Mouse (Mus musculus): ENCODE data around the gene Naxd. TPM values are rescaled to one million over a fixed set of nuclear protein-coding genes. Genes with fewer than 3 reads are reported as not detected.

Naxd gene
- polyA plus RNA-seq, 1 experiment, result 49.5 TPM

GRCm38 (mm10) chr8:11469095-11469494 is 28.2 kb upstream of the Naxd start:
- Histone ChIP-seq H3K36me3 (replicated peaks; ENCODE audit: low read length) (peaks cover 13% of the 10 kb centered on the region), H3K9me3 (peaks cover 16% of the 10 kb centered on the region), H3K4me1 (peaks cover 41% of the 10 kb centered on the region), H3K27me3 (replicated peaks) (peaks cover 44% of the 10 kb centered on the region), H3K4me3 (replicated peaks) (no peak overlapping the region)
- TF ChIP-seq FLI1 (IDR thresholded peaks at IDR 0.05; ENCODE audit: low read length), result no peak
- TF ChIP-seq GATA1 (IDR thresholded peaks at IDR 0.05; ENCODE audit: borderline replicate concordance, low read length), result no peak

GRCm38 (mm10) chr8:11470694-11471093 is 26.6 kb upstream of the Naxd start:
- H3K36me3 ChIP-seq (replicated peaks; ENCODE audit: low read length), result peaks cover 13% of the 10 kb centered on the region
- peaks cover 16% of the 10 kb centered on the region for H3K9me3 ChIP-seq
- no peak for TF ChIP-seq GATA1 (IDR thresholded peaks at IDR 0.05; ENCODE audit: borderline replicate concordance, low read length)
- no peak for TF ChIP-seq FLI1 (IDR thresholded peaks at IDR 0.05; ENCODE audit: low read length)
- no peak overlapping the region for H3K4me3 ChIP-seq (replicated peaks)
- peaks cover 59% of the 10 kb centered on the region for H3K27me3 ChIP-seq (replicated peaks)
- peaks cover 40% of the 10 kb centered on the region for H3K4me1 ChIP-seq

DNA sequence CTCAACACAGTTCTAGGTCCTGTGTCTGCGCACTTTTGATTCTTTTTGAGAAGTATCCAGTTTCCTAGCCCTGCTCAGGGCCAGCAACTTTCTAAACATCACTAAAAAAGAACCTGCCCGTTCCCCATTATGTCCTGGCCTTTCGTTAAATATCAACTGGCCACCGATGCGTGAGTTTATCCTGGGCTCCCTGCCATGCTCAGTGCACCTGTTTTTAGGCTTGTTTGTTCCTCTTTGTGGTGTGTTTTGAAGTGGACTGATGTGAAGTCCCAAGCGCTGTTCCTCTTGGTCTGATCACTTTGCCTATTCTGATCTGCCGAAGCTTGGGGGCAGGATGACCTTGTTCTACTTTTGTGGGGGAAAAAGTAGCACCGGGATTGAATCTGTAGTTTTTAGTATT is 26.0 kb upstream of the Naxd start:
- peaks cover 64% of the 10 kb centered on the region for H3K27me3 ChIP-seq (replicated peaks)
- peaks cover 16% of the 10 kb centered on the region for H3K9me3 ChIP-seq
- H3K4me1 ChIP-seq, result peaks cover 38% of the 10 kb centered on the region
- H3K36me3 ChIP-seq (replicated peaks; ENCODE audit: low read length), result peaks cover 13% of the 10 kb centered on the region
- no peak overlapping the region for H3K4me3 ChIP-seq (replicated peaks)
- TF ChIP-seq FLI1 (IDR thresholded peaks at IDR 0.05; ENCODE audit: low read length) (no peak), GATA1 (IDR thresholded peaks at IDR 0.05; ENCODE audit: borderline replicate concordance, low read length) (no peak)

- TF ChIP-seq FLI1 (IDR thresholded peaks at IDR 0.05; ENCODE audit: low read length), result no peak
- no peak for TF ChIP-seq GATA1 (IDR thresholded peaks at IDR 0.05; ENCODE audit: borderline replicate concordance, low read length)
- peaks cover 76% of the 10 kb centered on the region for H3K27me3 ChIP-seq (replicated peaks)
- peak overlapping the region; percentile 72 for H3K4me3 ChIP-seq (replicated peaks)
- H3K4me1 ChIP-seq, result peaks cover 52% of the 10 kb centered on the region
- peaks cover 4% of the 10 kb centered on the region for H3K9me3 ChIP-seq
- H3K36me3 ChIP-seq (replicated peaks; ENCODE audit: low read length), result peaks cover 4% of the 10 kb centered on the region
These were observed 24.2 kb upstream of the Naxd start for GRCm38 (mm10) chr8:11473072-11473471.

DNA sequence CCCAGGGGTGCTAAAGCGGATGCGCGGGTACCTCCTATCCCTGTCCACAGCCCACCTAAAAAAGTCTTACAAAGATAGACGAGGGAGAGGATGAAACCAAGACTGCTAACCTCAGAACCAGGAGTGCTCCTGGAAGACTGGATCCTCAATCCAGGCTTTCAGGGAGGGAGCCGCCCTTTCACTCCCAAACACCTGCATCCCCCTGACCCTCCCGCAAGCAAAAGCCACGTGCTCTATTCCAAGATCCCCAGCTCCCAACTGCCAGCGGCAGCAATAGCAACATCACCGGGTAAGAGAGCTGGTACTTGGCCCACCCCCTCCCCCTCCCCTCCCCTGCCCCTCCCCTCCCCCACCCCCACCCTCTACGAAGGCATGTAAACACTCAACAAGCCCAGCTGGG is 21.9 kb upstream of the Naxd start:
- H3K36me3 ChIP-seq (replicated peaks; ENCODE audit: low read length), result no peaks in the 10 kb centered on the region
- H3K4me3 ChIP-seq (replicated peaks), result no peak overlapping the region
- peaks cover 87% of the 10 kb centered on the region for H3K27me3 ChIP-seq (replicated peaks)
- peaks cover 65% of the 10 kb centered on the region for H3K4me1 ChIP-seq
- H3K9me3 ChIP-seq, result no peaks in the 10 kb centered on the region
- TF ChIP-seq GATA1 (IDR thresholded peaks at IDR 0.05; ENCODE audit: borderline replicate concordance, low read length), result no peak
- no peak for TF ChIP-seq FLI1 (IDR thresholded peaks at IDR 0.05; ENCODE audit: low read length)

DNA sequence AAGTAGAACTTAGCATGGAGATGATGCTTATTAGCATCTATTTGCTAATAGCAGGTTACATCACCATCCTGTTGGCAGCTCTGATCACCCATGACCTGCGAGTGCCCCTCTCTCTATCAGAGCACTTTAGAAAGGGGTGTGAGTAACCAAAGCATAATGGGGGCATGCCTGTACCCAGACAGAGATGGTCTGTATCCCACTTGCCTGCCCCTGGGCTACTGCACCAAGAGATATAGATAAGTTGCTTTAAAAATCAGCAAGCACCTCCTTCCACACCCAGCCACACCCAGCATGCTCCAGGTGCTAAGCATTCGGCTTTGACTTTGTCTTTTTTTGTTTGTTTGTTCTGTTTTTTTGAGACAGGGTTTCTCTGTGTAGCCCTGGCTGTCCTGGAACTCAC is 21.4 kb upstream of the Naxd start:
- no peaks in the 10 kb centered on the region for H3K36me3 ChIP-seq (replicated peaks; ENCODE audit: low read length)
- H3K4me3 ChIP-seq (replicated peaks), result peak overlapping the region; percentile 5
- peaks cover 65% of the 10 kb centered on the region for H3K4me1 ChIP-seq
- peaks cover 88% of the 10 kb centered on the region for H3K27me3 ChIP-seq (replicated peaks)
- H3K9me3 ChIP-seq, result no peaks in the 10 kb centered on the region
- TF ChIP-seq GATA1 (IDR thresholded peaks at IDR 0.05; ENCODE audit: borderline replicate concordance, low read length), result no peak
- TF ChIP-seq FLI1 (IDR thresholded peaks at IDR 0.05; ENCODE audit: low read length), result no peak

DNA sequence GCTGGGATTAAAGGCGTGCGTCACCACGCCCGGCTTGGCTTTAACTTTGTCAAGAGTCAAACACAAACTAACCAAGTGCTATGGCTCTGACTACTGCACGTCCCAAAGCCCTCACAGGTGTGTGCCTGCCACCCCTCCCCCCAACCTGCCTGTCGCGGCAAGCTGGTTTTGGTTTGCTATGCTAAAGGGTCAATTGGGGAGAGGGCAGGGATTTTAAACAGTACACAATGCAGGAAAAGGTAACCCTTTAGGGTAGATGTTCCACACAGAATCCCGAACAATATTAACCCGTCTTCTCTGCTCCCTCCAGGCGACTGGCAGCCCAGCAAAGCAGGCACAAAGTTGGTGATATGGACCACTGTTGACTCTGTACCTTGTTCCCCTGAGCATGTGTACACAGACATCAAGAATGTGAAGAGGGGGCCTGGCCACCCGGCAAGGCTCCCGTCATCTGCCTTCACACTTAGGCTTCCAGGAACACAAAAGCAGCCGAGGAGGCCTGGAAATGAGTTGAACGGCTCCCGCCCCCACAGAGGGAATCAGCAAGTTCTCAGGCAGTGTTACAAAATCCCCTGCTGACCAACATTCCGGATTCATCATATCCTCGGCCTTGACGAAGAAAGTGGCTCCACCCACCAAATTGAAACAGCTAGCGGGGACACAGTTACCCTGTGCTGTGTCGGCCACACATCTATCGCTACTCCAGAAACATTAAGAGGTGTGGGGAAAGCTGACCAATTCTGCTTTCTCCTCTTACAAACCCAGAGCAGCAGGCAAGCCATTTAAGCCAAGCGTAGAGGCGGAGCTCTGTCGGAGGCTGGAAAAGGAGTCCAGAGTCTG is 20.7 kb upstream of the Naxd start:
- Histone ChIP-seq H3K9me3 (no peaks in the 10 kb centered on the region), H3K27me3 (replicated peaks) (peaks cover 85% of the 10 kb centered on the region), H3K4me1 (peaks cover 65% of the 10 kb centered on the region), H3K4me3 (replicated peaks) (peak overlapping the region; percentile 97), H3K36me3 (replicated peaks; ENCODE audit: low read length) (no peaks in the 10 kb centered on the region)
- TF ChIP-seq FLI1 (IDR thresholded peaks at IDR 0.05; ENCODE audit: low read length), result no peak
- TF ChIP-seq GATA1 (IDR thresholded peaks at IDR 0.05; ENCODE audit: borderline replicate concordance, low read length), result no peak

- H3K9me3 ChIP-seq, result no peaks in the 10 kb centered on the region
- no peaks in the 10 kb centered on the region for H3K36me3 ChIP-seq (replicated peaks; ENCODE audit: low read length)
- TF ChIP-seq FLI1 (IDR thresholded peaks at IDR 0.05; ENCODE audit: low read length), result no peak
- no peak for TF ChIP-seq GATA1 (IDR thresholded peaks at IDR 0.05; ENCODE audit: borderline replicate concordance, low read length)
- H3K27me3 ChIP-seq (replicated peaks), result peaks cover 86% of the 10 kb centered on the region
- peak overlapping the region; percentile 97 for H3K4me3 ChIP-seq (replicated peaks)
- peaks cover 65% of the 10 kb centered on the region for H3K4me1 ChIP-seq
These were observed 20.1 kb upstream of the Naxd start for GRCm38 (mm10) chr8:11477178-11477553.

- peaks cover 90% of the 10 kb centered on the region for H3K27me3 ChIP-seq (replicated peaks)
- TF ChIP-seq FLI1 (IDR thresholded peaks at IDR 0.05; ENCODE audit: low read length) (no peak), GATA1 (IDR thresholded peaks at IDR 0.05; ENCODE audit: borderline replicate concordance, low read length) (no peak)
- H3K4me1 ChIP-seq, result peaks cover 61% of the 10 kb centered on the region
- H3K4me3 ChIP-seq (replicated peaks), result peak within 1 kb of the TSS; percentile 97
- H3K9me3 ChIP-seq, result no peaks in the 10 kb centered on the region
- H3K36me3 ChIP-seq (replicated peaks; ENCODE audit: low read length), result no peaks in the 10 kb centered on the region
These were observed 19.2 kb upstream of the Naxd start, which contains the start of gene Rab20 for GRCm38 (mm10) chr8:11477811-11478761. TSS of gene Rab20 (minus strand) at chr8:11478710.

Data from megakaryocyte, embryonic 14.5 days (primary cell).